Mouse (Mus musculus): ENCODE results near the gene Swap70.
"Not testable (repeated sequence)": the region's sequence is repeated elsewhere in the genome, so short reads cannot be mapped to it uniquely, and the experiment has no call there.

Swap70 gene

GRCm38 (mm10) chr7:110221586-110222481 lies at the start of gene Swap70:
Gene Swap70 (plus strand): TSS chr7:110221711.
- in situ Hi-C loops (cut with MboI, MseI), result no loop called here

- in situ Hi-C loops (cut with MboI, MseI), result no loop called here
Measured at GRCm38 (mm10) chr7:110179208-110179607, 42.3 kb upstream of the Swap70 start.

GRCm38 (mm10) chr7:110180613-110181012 lies 40.9 kb upstream of the Swap70 start:
- in situ Hi-C loops (cut with MboI, MseI), result no loop called here

- in situ Hi-C loops (cut with MboI, MseI), result no loop called here
Measured at GRCm38 (mm10) chr7:110181446-110181845, 40.1 kb upstream of the Swap70 start.

- in situ Hi-C loops (cut with MboI, MseI), result no loop called here
Measured at GRCm38 (mm10) chr7:110184608-110185007, 36.9 kb upstream of the Swap70 start.

GRCm38 (mm10) chr7:110189951-110190350 lies 31.6 kb upstream of the Swap70 start:
- in situ Hi-C loops (cut with MboI, MseI), result no loop called here

- in situ Hi-C loops (cut with MboI, MseI), result no loop called here
Measured at GRCm38 (mm10) chr7:110193186-110193585, 28.3 kb upstream of the Swap70 start.

- in situ Hi-C loops (cut with MboI, MseI), result no loop called here
Measured at GRCm38 (mm10) chr7:110197176-110197575, 24.3 kb upstream of the Swap70 start.

- in situ Hi-C loops (cut with MboI, MseI), result no loop called here
Measured at GRCm38 (mm10) chr7:110201933-110202332, 19.6 kb upstream of the Swap70 start.

- in situ Hi-C loops (cut with MboI, MseI), result no loop called here
Measured at GRCm38 (mm10) chr7:110204208-110204607, 17.3 kb upstream of the Swap70 start.

- in situ Hi-C loops (cut with MboI, MseI), result no loop called here
Measured at GRCm38 (mm10) chr7:110208341-110208740, 13.2 kb upstream of the Swap70 start.

GRCm38 (mm10) chr7:110209422-110209821 lies 12.1 kb upstream of the Swap70 start:
- in situ Hi-C loops (cut with MboI, MseI), result no loop called here

- in situ Hi-C loops (cut with MboI, MseI), result no loop called here
Measured at GRCm38 (mm10) chr7:110211025-110211424, 10.5 kb upstream of the Swap70 start.

GRCm38 (mm10) chr7:110214882-110215281 lies 6.6 kb upstream of the Swap70 start:
- in situ Hi-C loops (cut with MboI, MseI), result no loop called here

- in situ Hi-C loops (cut with MboI, MseI), result no loop called here
Measured at GRCm38 (mm10) chr7:110221051-110221585, 393 bp upstream of the Swap70 start.

- in situ Hi-C loops (cut with MboI, MseI), result no loop called here
Measured at GRCm38 (mm10) chr7:110222583-110223182, 1.2 kb downstream of the Swap70 start.

GRCm38 (mm10) chr7:110223727-110224510 lies 2.4 kb downstream of the Swap70 start:
- in situ Hi-C loops (cut with MboI, MseI), result no loop called here

GRCm38 (mm10) chr7:110226484-110226883 lies 5.0 kb downstream of the Swap70 start:
- in situ Hi-C loops (cut with MboI, MseI), result no loop called here

GRCm38 (mm10) chr7:110229967-110230366 lies 8.5 kb downstream of the Swap70 start:
- in situ Hi-C loops (cut with MboI, MseI), result no loop called here

GRCm38 (mm10) chr7:110231127-110231526 lies 9.6 kb downstream of the Swap70 start:
- in situ Hi-C loops (cut with MboI, MseI), result not testable (repeated sequence)

GRCm38 (mm10) chr7:110236085-110236484 lies 14.6 kb downstream of the Swap70 start:
- in situ Hi-C loops (cut with MboI, MseI), result no loop called here

- in situ Hi-C loops (cut with MboI, MseI), result no loop called here
Measured at GRCm38 (mm10) chr7:110237451-110237836, 15.9 kb downstream of the Swap70 start.
